Mouse (Mus musculus): ENCODE results near the gene Cacna2d4. TPM values are rescaled to one million over a fixed set of nuclear protein-coding genes. Genes with fewer than 3 reads are reported as not detected.

Cacna2d4 gene
- 2.4 and 5.1 TPM in 2 replicates for polyA plus RNA-seq (2012; rRNA removed; ENCODE audit: low replicate concordance)

GRCm38 (mm10) chr6:119236241-119236640 is at the start of gene Cacna2d4:
Cacna2d4 (plus strand) TSS chr6:119236526.

DNA sequence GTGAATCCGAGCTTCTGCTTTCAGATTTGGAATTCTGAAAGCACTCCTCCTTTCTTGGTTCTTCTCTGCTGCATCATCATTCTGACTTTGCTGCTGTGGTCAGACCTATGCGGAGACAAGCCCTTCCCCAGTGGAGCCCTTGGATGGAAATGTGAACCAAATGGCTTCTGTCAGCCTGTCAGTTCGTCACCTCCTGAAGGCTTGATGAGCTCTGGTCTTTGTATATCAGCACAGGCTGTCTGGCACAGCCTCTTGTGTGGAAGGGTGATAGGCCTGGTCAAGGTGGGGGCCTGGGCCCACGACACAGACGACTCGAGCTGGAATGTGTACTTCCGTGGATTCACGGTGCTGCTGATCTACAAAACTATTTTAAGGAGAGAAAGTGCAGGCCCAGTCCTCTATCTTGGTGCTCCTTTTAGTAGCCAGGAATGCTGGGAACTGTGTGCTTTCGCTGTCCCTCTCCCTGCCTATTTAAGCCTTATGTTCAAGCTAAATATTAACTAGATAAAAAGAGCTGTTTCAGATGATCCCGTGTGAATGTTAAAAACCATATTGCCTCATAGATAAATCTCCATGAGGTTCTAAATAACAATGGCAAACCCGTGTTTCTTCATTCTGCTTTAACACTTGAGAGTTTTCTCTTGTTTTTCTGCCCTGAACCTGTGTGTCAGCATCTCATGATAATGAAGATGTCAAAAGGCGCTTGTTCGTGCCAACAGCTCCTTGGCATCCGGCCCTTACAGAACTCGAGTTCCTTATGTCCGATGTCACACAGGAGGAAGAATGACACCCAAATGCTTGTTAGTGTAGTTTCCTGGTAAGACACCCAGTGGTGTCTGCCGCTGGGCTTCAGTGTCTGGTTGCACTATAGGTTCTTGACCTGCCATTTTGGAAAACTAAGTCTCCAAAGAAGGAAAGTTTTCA is 39.7 kb upstream of the Cacna2d4 start, which contains the start of gene Cacna1c:
Cacna1c (minus strand) TSS at position 37 of the 924 bp plus-strand sequence.

DNA sequence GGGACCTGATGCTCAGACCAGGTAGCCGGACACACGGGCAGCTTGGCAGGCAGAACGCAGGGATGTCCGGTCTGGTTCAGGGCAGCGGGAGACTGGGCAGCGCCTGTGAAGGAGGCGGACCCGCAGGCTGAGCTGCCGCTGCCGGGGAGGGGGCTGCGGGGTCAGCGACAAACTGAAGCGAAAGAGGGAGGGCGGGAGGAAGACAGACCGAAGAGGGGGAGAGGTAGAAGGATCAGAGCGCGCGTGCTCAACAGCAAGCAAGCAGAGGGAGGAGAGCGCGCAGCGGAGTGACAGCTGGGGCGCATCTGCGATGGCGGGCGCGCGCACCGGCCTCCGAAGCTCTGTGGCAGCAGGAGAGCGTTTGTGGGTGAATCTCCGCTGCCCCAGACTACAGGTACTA is 94.2 kb downstream of the Cacna2d4 start, which contains the start of gene Lrtm2:
Lrtm2 (minus strand) TSS at position 261 of the 400 bp plus-strand sequence.

Other genes with a start within 250 kb of the Cacna2d4 start
- 15.3 and 25.0 TPM in 2 replicates for gene Dcp1b, start 61.3 kb upstream of the Cacna2d4 start, polyA plus RNA-seq (2012; rRNA removed; ENCODE audit: low replicate concordance)
- gene Cacna1c, start 40.1 kb upstream of the Cacna2d4 start, polyA plus RNA-seq (2012; rRNA removed; ENCODE audit: low replicate concordance), result 2.3 and 2.9 TPM in 2 replicates
- 0.35 and 0.59 TPM in 2 replicates for gene Lrtm2, start 94.2 kb downstream of the Cacna2d4 start, polyA plus RNA-seq (2012; rRNA removed; ENCODE audit: low replicate concordance)
- gene Adipor2, start 181.2 kb downstream of the Cacna2d4 start, polyA plus RNA-seq (2012; rRNA removed; ENCODE audit: low replicate concordance), result 154 and 332 TPM in 2 replicates
- gene Fbxl14, start 243.1 kb downstream of the Cacna2d4 start, polyA plus RNA-seq (2012; rRNA removed; ENCODE audit: low replicate concordance), result 53.1 and 129 TPM in 2 replicates

Measured in mammary gland, adult 2 months (tissue).